Mouse (Mus musculus) erythroblast, adult 5-6 weeks (primary cell): ENCODE results near the gene Osm. TPM values are rescaled to one million over a fixed set of nuclear protein-coding genes. Genes with fewer than 3 reads are reported as not detected.

ENCODE experiments used
- ATAC-seq: replicated peaks from 2 replicates; pipeline ENCODE4 v1.8.0; 2016; ENCODE audit warnings: moderate number of reproducible peaks, mild to moderate bottlenecking, moderate TSS enrichment, inconsistent platforms; ENCODE audit not compliant: poor library complexity, low FRiP score, severe bottlenecking
- total RNA-seq, 2 experiments: library from RNA; stranded (forward) in 1 of 2; stranded (reverse) in 1 of 2; fragments of 150-400 nt in 1 of 2; fragments of 200-764, 138-1000 nt in 1 of 2; gene quantifications; 2 replicates each; pipeline versions ENCODE4 v1.2.3 to v1.2.4; 2015 to 2017; ENCODE audit warnings: low replicate concordance in 2 of 2

The Osm gene
- total RNA-seq, 2 experiments from 2014 or later: 4.4 to 6.4 TPM

DNA sequence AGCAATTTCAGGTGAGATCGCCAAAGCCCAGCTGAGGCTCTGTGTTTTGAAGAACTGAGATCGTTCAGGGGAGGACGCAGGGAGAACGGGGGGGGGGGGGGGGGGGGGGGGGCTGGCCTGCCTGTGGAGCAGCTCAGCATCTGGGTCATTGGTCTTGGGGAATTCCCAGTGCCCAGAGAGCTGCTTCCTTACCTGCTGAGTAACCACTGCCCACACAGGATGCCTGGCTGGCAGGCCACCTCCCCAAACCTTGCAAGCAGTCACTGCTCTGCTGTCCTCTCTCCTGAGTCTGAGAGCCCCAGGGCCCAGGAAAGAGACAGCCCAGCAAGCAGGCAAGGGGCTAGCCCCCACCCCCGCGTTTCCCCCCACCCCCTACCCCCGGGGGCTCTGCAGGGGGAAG, 26.6 kb downstream of the Osm start:
- no peak for ATAC-seq

DNA sequence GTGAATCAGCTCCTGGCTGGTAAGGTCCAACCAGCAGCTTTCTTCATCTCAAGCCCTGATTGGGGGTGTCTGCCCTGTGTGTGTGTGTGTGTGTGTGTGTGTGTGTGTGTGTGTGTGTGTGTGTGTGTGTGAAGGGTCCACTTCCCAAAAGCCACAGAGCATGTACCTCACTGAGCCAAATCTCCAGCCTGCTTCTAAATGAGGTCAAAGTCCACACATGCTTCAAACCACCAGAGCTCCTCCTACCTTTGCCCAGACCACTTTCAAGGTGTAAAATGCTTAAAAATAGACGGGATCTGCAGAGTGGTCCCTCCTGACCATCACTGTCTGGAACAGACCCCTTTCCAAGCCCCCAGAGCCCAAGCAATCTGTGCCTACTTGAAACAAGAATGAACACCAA, 27.1 kb downstream of the Osm start:
- ATAC-seq: no peak

DNA sequence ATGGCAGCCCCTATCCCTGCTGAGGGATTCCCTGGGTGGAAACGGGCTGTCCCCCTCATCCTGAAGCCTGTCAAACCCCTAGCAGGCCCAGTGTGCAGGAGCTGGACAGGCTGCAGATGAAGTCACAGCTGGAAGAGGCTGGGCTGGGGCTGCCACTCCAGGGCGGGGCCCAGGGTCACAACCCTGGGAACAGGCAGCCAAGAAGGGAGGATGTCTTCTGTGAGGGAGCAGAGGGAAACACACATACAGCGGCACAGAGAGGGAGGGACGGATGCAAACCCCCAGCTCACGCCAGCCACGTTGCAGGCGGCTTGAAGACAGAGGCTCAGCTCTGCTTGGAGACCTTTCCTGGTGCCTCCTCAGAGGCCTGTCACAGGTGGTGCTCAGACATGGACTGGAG, 27.8 kb downstream of the Osm start:
- ATAC-seq: no peak

- ATAC-seq: no peak
Observed at GRCm38 (mm10) chr11:4266271-4267201, 30.3 kb downstream of the Osm start.

GRCm38 (mm10) chr11:4267202-4267578, 31.0 kb downstream of the Osm start:
- no peak for ATAC-seq

DNA sequence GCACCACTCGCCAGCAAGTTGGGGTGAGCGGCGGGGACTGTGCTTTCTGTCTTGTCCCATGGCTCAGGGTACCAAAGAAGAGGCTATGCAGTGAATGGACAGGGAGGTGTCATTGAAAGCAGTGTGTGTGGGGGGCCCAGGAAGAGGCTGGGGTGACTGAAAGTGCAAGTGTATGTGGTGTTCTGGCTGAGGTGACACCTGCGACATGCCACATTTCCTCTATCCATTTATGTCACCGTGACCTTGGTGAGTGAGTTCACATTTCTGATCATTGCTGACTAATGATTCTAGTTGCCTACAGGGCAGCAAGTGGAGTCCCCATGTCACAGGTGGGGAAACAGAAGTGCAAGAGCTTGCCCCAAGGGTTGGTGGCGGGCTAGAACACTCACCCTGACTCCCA, 32.3 kb downstream of the Osm start:
- no peak for ATAC-seq

DNA sequence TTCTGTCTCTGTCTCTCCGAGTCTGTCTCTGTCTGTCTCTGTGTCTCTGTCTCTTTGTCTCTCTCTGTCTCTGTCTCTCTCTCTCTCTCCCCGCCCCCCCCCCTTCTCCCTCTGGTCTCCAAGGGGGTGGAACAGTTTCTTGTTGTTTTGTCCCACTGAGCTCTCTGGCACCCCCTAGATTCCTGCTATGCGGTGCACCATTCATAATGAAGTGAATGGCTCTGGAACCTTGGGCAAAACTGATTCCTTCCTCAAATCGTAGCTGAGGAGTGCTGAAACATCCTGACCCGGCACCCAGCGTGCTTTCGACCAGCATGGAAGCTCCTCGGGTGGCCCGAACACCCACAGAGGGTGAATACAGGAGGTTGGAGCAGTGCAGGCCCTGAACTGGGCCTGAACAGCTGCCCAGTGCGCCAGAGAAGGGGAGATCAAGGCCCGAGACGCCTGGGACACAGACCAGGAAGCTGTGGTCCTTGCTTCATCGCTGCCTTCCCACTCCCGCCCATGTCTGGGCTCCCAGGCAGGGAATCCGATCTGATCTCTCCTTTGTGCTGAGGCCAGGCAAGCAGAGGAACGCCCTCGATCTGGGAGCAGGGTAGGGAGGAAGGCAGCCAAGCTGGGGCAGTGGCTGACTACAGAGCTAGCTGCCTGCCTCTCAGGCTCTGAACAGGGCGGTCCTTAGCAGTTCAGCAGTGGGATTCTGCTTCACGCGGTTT, 34.7 kb downstream of the Osm start:
- no peak for ATAC-seq

DNA sequence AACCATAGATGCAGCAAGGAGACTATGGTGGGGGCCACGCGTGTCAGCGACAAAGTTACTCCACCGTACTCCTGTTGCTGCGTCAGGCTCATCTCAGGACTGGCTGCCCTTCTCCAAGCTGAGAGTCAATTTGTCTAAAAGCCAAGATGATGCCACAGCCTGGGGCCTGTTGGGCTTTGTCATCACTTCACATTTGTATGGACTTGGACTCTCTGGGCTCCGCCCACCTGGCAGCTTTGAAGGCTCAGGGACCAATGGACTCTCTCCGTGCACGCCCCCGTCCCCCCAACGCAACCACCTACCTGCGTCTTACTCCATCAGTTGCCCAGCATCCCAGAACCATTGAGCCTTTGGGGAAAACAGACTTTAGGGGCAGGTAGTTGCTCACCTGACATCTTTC, 35.3 kb downstream of the Osm start:
- no peak for ATAC-seq

GRCm38 (mm10) chr11:4276411-4276861, 40.2 kb downstream of the Osm start:
- no peak for ATAC-seq

GRCm38 (mm10) chr11:4279909-4280308, 43.7 kb downstream of the Osm start:
- ATAC-seq: no peak

DNA sequence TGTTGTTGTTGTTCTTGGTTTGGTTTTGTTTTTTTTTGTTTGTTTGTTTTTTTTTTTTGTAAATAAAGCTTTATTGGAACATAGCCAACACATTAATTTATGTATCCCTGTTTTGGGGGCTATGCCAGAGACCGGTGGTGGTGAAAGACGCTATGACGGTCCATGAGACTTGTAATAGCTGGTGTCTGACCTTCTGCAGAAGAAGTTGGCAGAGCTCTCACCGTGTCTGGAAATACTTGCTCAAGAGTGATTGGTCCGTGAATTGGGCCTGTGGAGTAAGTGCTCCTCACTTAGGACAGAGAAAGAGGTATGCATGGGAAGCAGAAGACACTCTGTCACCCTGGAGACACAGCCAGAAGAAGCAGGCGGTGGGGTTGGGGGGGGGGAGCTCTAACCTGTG, 45.6 kb downstream of the Osm start:
- no peak for ATAC-seq

- ATAC-seq: no peak
Observed at GRCm38 (mm10) chr11:4283627-4284026, 47.4 kb downstream of the Osm start.

GRCm38 (mm10) chr11:4289280-4289679, 53.1 kb downstream of the Osm start:
- ATAC-seq: no peak

Other genes starting within 250 kb of the Osm start
- gene Sec14l4, start 205.0 kb upstream of the Osm start, total RNA-seq (2015; ENCODE audit: low replicate concordance): not detected in 2 replicates
- gene Sec14l4, start 205.0 kb upstream of the Osm start, total RNA-seq (2017; ENCODE audit: low replicate concordance): not detected in 2 replicates
- not detected in 2 replicates for gene Sec14l3, start 171.6 kb upstream of the Osm start, total RNA-seq (2015; ENCODE audit: low replicate concordance)
- gene Sec14l3, start 171.6 kb upstream of the Osm start, total RNA-seq (2017; ENCODE audit: low replicate concordance): not detected in 2 replicates
- 1.9 and 8.2 TPM in 2 replicates for gene Mtfp1, start 141.0 kb upstream of the Osm start, total RNA-seq (2015; ENCODE audit: low replicate concordance)
- 3.7 and 5.6 TPM in 2 replicates for gene Mtfp1, start 141.0 kb upstream of the Osm start, total RNA-seq (2017; ENCODE audit: low replicate concordance)
- gene Sec14l2, start 113.0 kb upstream of the Osm start, total RNA-seq (2015; ENCODE audit: low replicate concordance): 1.5 and 7.7 TPM in 2 replicates
- gene Sec14l2, start 113.0 kb upstream of the Osm start, total RNA-seq (2017; ENCODE audit: low replicate concordance): 2.5 and 9.9 TPM in 2 replicates
- 1.5 and 2.5 TPM in 2 replicates for gene Rnf215, start 101.2 kb upstream of the Osm start, total RNA-seq (2015; ENCODE audit: low replicate concordance)
- gene Rnf215, start 101.2 kb upstream of the Osm start, total RNA-seq (2017; ENCODE audit: low replicate concordance): 4.7 and 8.6 TPM in 2 replicates
- 0.21 and 0.77 TPM in 2 replicates for gene Ccdc157, start 76.1 kb upstream of the Osm start, total RNA-seq (2015; ENCODE audit: low replicate concordance)
- gene Ccdc157, start 76.1 kb upstream of the Osm start, total RNA-seq (2017; ENCODE audit: low replicate concordance): 1.0 and 1.3 TPM in 2 replicates
- 12.7 and 19.6 TPM in 2 replicates for gene Sf3a1, start 76.1 kb upstream of the Osm start, total RNA-seq (2015; ENCODE audit: low replicate concordance)
- gene Sf3a1, start 76.1 kb upstream of the Osm start, total RNA-seq (2017; ENCODE audit: low replicate concordance): 10.8 and 18.4 TPM in 2 replicates
- 1.7 and 3.5 TPM in 2 replicates for gene Tbc1d10a, start 49.6 kb upstream of the Osm start, total RNA-seq (2015; ENCODE audit: low replicate concordance)
- 0.42 and 1.4 TPM in 2 replicates for gene Tbc1d10a, start 49.6 kb upstream of the Osm start, total RNA-seq (2017; ENCODE audit: low replicate concordance)
- gene Castor1, start 18.2 kb upstream of the Osm start, total RNA-seq (2015; ENCODE audit: low replicate concordance): not detected in 2 replicates
- not detected in 2 replicates for gene Castor1, start 18.2 kb upstream of the Osm start, total RNA-seq (2017; ENCODE audit: low replicate concordance)
- gene Lif, start 21.1 kb downstream of the Osm start, total RNA-seq (2015; ENCODE audit: low replicate concordance): not detected in 2 replicates
- gene Lif, start 21.1 kb downstream of the Osm start, total RNA-seq (2017; ENCODE audit: low replicate concordance): not detected in 2 replicates
- not detected in 2 replicates for gene Hormad2, start 204.7 kb downstream of the Osm start, total RNA-seq (2015; ENCODE audit: low replicate concordance)
- gene Hormad2, start 204.7 kb downstream of the Osm start, total RNA-seq (2017; ENCODE audit: low replicate concordance): not detected in 2 replicates